Mouse (Mus musculus): Measurements from ENCODE around the gene Pla2g15. TPM values are rescaled to one million over a fixed set of nuclear protein-coding genes. Genes with fewer than 3 reads are reported as not detected.
"Not testable (repeated sequence)": the region's sequence is repeated elsewhere in the genome, so short reads cannot be mapped to it uniquely, and the experiment has no call there.

The Pla2g15 gene
- total RNA-seq, 1 experiment from 2014 or later = 8.5 TPM

- no peak for ATAC-seq (ENCODE audit: extremely low read depth, insufficient number of reproducible peaks, low FRiP score, poor library complexity, severe bottlenecking)
Observed at GRCm38 (mm10) chr8:106158381-106158780, 8.2 kb downstream of the Pla2g15 start.

GRCm38 (mm10) chr8:106159876-106160275 lies 9.7 kb downstream of the Pla2g15 start:
- no peak for ATAC-seq (ENCODE audit: extremely low read depth, insufficient number of reproducible peaks, low FRiP score, poor library complexity, severe bottlenecking)

- no peak for ATAC-seq (ENCODE audit: extremely low read depth, insufficient number of reproducible peaks, low FRiP score, poor library complexity, severe bottlenecking)
Observed at GRCm38 (mm10) chr8:106163251-106163650, 13.1 kb downstream of the Pla2g15 start.

GRCm38 (mm10) chr8:106165460-106165859 lies 15.3 kb downstream of the Pla2g15 start:
- peak; percentile 33; the same call in 1 of the 2 replicates for ATAC-seq (ENCODE audit: extremely low read depth, insufficient number of reproducible peaks, low FRiP score, poor library complexity, severe bottlenecking)

- ATAC-seq (ENCODE audit: extremely low read depth, insufficient number of reproducible peaks, low FRiP score, poor library complexity, severe bottlenecking) = peak; percentile 68
Observed at GRCm38 (mm10) chr8:106168356-106169016, 18.3 kb downstream of the Pla2g15 start, which contains the start of gene Slc7a6. TSS of gene Slc7a6 (plus strand) at chr8:106168857.

GRCm38 (mm10) chr8:106169017-106169933 lies 19.1 kb downstream of the Pla2g15 start:
- 0 out of 2 replicates have a peak, but pooled peaks have one; percentile 1 for ATAC-seq (ENCODE audit: extremely low read depth, insufficient number of reproducible peaks, low FRiP score, poor library complexity, severe bottlenecking)

- no peak for ATAC-seq (ENCODE audit: extremely low read depth, insufficient number of reproducible peaks, low FRiP score, poor library complexity, severe bottlenecking)
Observed at GRCm38 (mm10) chr8:106169934-106170480, 19.8 kb downstream of the Pla2g15 start.

GRCm38 (mm10) chr8:106173566-106173965 lies 23.4 kb downstream of the Pla2g15 start:
- no peak for ATAC-seq (ENCODE audit: extremely low read depth, insufficient number of reproducible peaks, low FRiP score, poor library complexity, severe bottlenecking)

- no peak for ATAC-seq (ENCODE audit: extremely low read depth, insufficient number of reproducible peaks, low FRiP score, poor library complexity, severe bottlenecking)
Observed at GRCm38 (mm10) chr8:106176891-106177290, 26.7 kb downstream of the Pla2g15 start.

- no peak for ATAC-seq (ENCODE audit: extremely low read depth, insufficient number of reproducible peaks, low FRiP score, poor library complexity, severe bottlenecking)
Observed at GRCm38 (mm10) chr8:106177594-106177993, 27.4 kb downstream of the Pla2g15 start.

GRCm38 (mm10) chr8:106178428-106178827 lies 28.2 kb downstream of the Pla2g15 start:
- ATAC-seq (ENCODE audit: extremely low read depth, insufficient number of reproducible peaks, low FRiP score, poor library complexity, severe bottlenecking) = no peak

- no peak for ATAC-seq (ENCODE audit: extremely low read depth, insufficient number of reproducible peaks, low FRiP score, poor library complexity, severe bottlenecking)
Observed at GRCm38 (mm10) chr8:106185628-106186270, 35.5 kb downstream of the Pla2g15 start.

- no peak for ATAC-seq (ENCODE audit: extremely low read depth, insufficient number of reproducible peaks, low FRiP score, poor library complexity, severe bottlenecking)
Observed at GRCm38 (mm10) chr8:106186394-106186793, 36.2 kb downstream of the Pla2g15 start.

- no peak for ATAC-seq (ENCODE audit: extremely low read depth, insufficient number of reproducible peaks, low FRiP score, poor library complexity, severe bottlenecking)
Observed at GRCm38 (mm10) chr8:106189162-106189561, 39.0 kb downstream of the Pla2g15 start.

- no peak for ATAC-seq (ENCODE audit: extremely low read depth, insufficient number of reproducible peaks, low FRiP score, poor library complexity, severe bottlenecking)
Observed at GRCm38 (mm10) chr8:106191639-106192038, 41.4 kb downstream of the Pla2g15 start.

GRCm38 (mm10) chr8:106193162-106193561 lies 43.0 kb downstream of the Pla2g15 start:
- no peak for ATAC-seq (ENCODE audit: extremely low read depth, insufficient number of reproducible peaks, low FRiP score, poor library complexity, severe bottlenecking)

GRCm38 (mm10) chr8:106194062-106194461 lies 43.9 kb downstream of the Pla2g15 start:
- ATAC-seq (ENCODE audit: extremely low read depth, insufficient number of reproducible peaks, low FRiP score, poor library complexity, severe bottlenecking) = no peak

GRCm38 (mm10) chr8:106198741-106199140 lies 48.5 kb downstream of the Pla2g15 start:
- ATAC-seq (ENCODE audit: extremely low read depth, insufficient number of reproducible peaks, low FRiP score, poor library complexity, severe bottlenecking) = peak; percentile 64; the same call in 1 of the 2 replicates

GRCm38 (mm10) chr8:106199596-106199995 lies 49.4 kb downstream of the Pla2g15 start:
- not testable (repeated sequence) for ATAC-seq (ENCODE audit: extremely low read depth, insufficient number of reproducible peaks, low FRiP score, poor library complexity, severe bottlenecking)

All from neutrophil, adult 5-6 weeks (primary cell).